10 mouse cellular contexts compared by ENCODE assay signal in genomic region chr9:32667518-32667908, GRCm38 (mm10). TPM values are rescaled to one million over a fixed set of nuclear protein-coding genes. Genes with fewer than 3 reads are reported as not detected.
A peak's percentile ranks its signal among the peaks of the same experiment; 100 is the strongest.
DNase-seq lines count a peak whose midpoint lies in the region; ATAC-seq lines count a peak whose summit lies in the region.
"Had no signal": no experiment of that assay in that cellular context is flagged by ENCODE, and none has a peak within 500 bp of the region (broad histone marks: within the 10 kb centered on the region; RNA-seq: fewer than 3 reads in every experiment).

No protein-coding gene starts in this region.

- H3K27ac ChIP-seq in hindbrain, embryonic 15.5 days (replicated peaks) = no peak overlapping the region; the same call in 1 of the 2 replicates
- H3K27ac ChIP-seq in hindbrain, embryonic 12.5 days = no peak overlapping the region
- peak overlapping the region; percentile 88 for H3K27ac ChIP-seq in lung, embryonic 15.5 days
- H3K27ac ChIP-seq in embryonic facial prominence, embryonic 15.5 days (replicated peaks) = no peak overlapping the region

- H3K4me3 ChIP-seq in hindbrain, embryonic 15.5 days = no peak overlapping the region
- no peak overlapping the region for H3K4me3 ChIP-seq in hindbrain, embryonic 12.5 days
- no peak overlapping the region for H3K4me3 ChIP-seq in lung, embryonic 15.5 days
- no peak overlapping the region for H3K4me3 ChIP-seq in embryonic facial prominence, embryonic 15.5 days (replicated peaks)

- DNase-seq in lung, adult 18-20 months = no peak
- peak; percentile 21 for DNase-seq in brain, adult 2 months (ENCODE audit: low read depth, low spot score)
- DNase-seq in left cerebral cortex, adult 9 months (ENCODE audit: low spot score in 2 of 2) = no peak
- no peak for DNase-seq in adrenal gland, postnatal 36 days
- DNase-seq: cerebellum, adult 11 months had no signal

- peaks cover 19% of the 10 kb centered on the region for H3K4me1 ChIP-seq in hindbrain, embryonic 15.5 days (replicated peaks)
- H3K4me1 ChIP-seq in hindbrain, embryonic 12.5 days = peaks cover 22% of the 10 kb centered on the region
- H3K4me1 ChIP-seq in lung, embryonic 15.5 days = peaks cover 58% of the 10 kb centered on the region
- H3K4me1 ChIP-seq in embryonic facial prominence, embryonic 15.5 days = peaks cover 33% of the 10 kb centered on the region

- H3K9me3 ChIP-seq in hindbrain, embryonic 15.5 days = no peaks in the 10 kb centered on the region
- no peaks in the 10 kb centered on the region for H3K9me3 ChIP-seq in hindbrain, embryonic 12.5 days (replicated peaks)
- no peaks in the 10 kb centered on the region for H3K9me3 ChIP-seq in lung, embryonic 15.5 days
- H3K9me3 ChIP-seq in embryonic facial prominence, embryonic 15.5 days (replicated peaks) = no peaks in the 10 kb centered on the region

- 27% methylated on average over 7 of the region's 7 CpGs for WGBS in hindbrain, embryonic 15.5 days
- 31% methylated on average over 7 of the region's 7 CpGs for WGBS in hindbrain, embryonic 12.5 days
- 41% methylated on average over 7 of the region's 7 CpGs for WGBS in lung, embryonic 15.5 days
- WGBS in embryonic facial prominence, embryonic 15.5 days = 47% methylated on average over 7 of the region's 7 CpGs

- H3K36me3 ChIP-seq in hindbrain, embryonic 15.5 days = no peaks in the 10 kb centered on the region
- no peaks in the 10 kb centered on the region for H3K36me3 ChIP-seq in hindbrain, embryonic 12.5 days
- H3K36me3 ChIP-seq in lung, embryonic 15.5 days = no peaks in the 10 kb centered on the region
- H3K36me3 ChIP-seq in embryonic facial prominence, embryonic 15.5 days = no peaks in the 10 kb centered on the region

- ATAC-seq in hindbrain, embryonic 15.5 days (ENCODE audit: low FRiP score, low read depth) = no peak
- ATAC-seq in hindbrain, embryonic 12.5 days (ENCODE audit: low FRiP score) = no peak
- no peak for ATAC-seq in lung, embryonic 15.5 days (ENCODE audit: borderline replicate concordance, extremely low read depth, low FRiP score, low TSS enrichment)
- ATAC-seq in embryonic facial prominence, embryonic 15.5 days (ENCODE audit: insufficient number of reproducible peaks, low FRiP score, low TSS enrichment, low read depth) = no peak
- ATAC-seq: activated CD4-positive, CD25-positive, alpha-beta regulatory T cell, adult 4 months had no signal

- no peak overlapping the region for H3K9ac ChIP-seq in hindbrain, embryonic 15.5 days
- no peak overlapping the region for H3K9ac ChIP-seq in hindbrain, embryonic 12.5 days
- H3K9ac ChIP-seq in lung, embryonic 15.5 days = no peak overlapping the region
- H3K9ac ChIP-seq in embryonic facial prominence, embryonic 15.5 days = no peak overlapping the region

- H3K4me2 ChIP-seq in hindbrain, embryonic 15.5 days = 0 out of 2 replicates have a peak overlapping the region, but pooled peaks have one; percentile 4
- H3K4me2 ChIP-seq in hindbrain, embryonic 12.5 days (replicated peaks) = no peak overlapping the region
- peak overlapping the region; percentile 38 for H3K4me2 ChIP-seq in lung, embryonic 15.5 days
- peak overlapping the region; percentile 8; the same call in 1 of the 2 replicates for H3K4me2 ChIP-seq in embryonic facial prominence, embryonic 15.5 days (replicated peaks)

- peaks cover 40% of the 10 kb centered on the region for H3K27me3 ChIP-seq in hindbrain, embryonic 15.5 days
- peaks cover 61% of the 10 kb centered on the region for H3K27me3 ChIP-seq in hindbrain, embryonic 12.5 days
- no peaks in the 10 kb centered on the region for H3K27me3 ChIP-seq in lung, embryonic 15.5 days
- H3K27me3 ChIP-seq in embryonic facial prominence, embryonic 15.5 days = 0 out of 2 replicates have a peak, but pooled peaks cover 4% of the 10 kb centered on the region

RNA-seq across cellular contexts. Expression of gene Ets1, which starts 31.5 kb away (rescaled TPM):
- 18.9 and 19.1 TPM in 2 replicates for polyA plus RNA-seq in hindbrain, embryonic 15.5 days (2015; fragmentation: Nextera tagmentation; extraction: Ambion mirVana)
- 35.7 and 38.5 TPM in 2 replicates for polyA plus RNA-seq in hindbrain, embryonic 12.5 days (2016; fragmentation: Nextera tagmentation; extraction: Ambion mirVana)
- 104 and 106 TPM in 2 replicates for polyA plus RNA-seq in lung, embryonic 15.5 days (2015; fragmentation: Nextera tagmentation; extraction: Ambion mirVana)
- polyA plus RNA-seq in embryonic facial prominence, embryonic 15.5 days (2015; fragmentation: Nextera tagmentation; extraction: Ambion mirVana) = 39.4 and 41.7 TPM in 2 replicates
- 10 to 100 TPM; 28.6 to 36.8 TPM for total RNA-seq in adrenal gland, postnatal 36 days (2021)
